Mouse (Mus musculus) left cerebral cortex, adult 8-10 months (tissue): ENCODE measurements around the gene Prss42. TPM values are rescaled to one million over a fixed set of nuclear protein-coding genes. Genes with fewer than 3 reads are reported as not detected.

ENCODE experiments used
- DNase-seq, 2 experiments: peaks; one replicate each; pipeline ENCODE4 v3.0.0; 2022; ENCODE audit warnings: low spot score in 2 of 2
- total RNA-seq, 4 experiments: library from RNA; stranded (reverse); gene quantifications; 2 replicates each; pipeline ENCODE4 v1.2.4; 2022

Prss42 gene
- total RNA-seq: not detected

DNA sequence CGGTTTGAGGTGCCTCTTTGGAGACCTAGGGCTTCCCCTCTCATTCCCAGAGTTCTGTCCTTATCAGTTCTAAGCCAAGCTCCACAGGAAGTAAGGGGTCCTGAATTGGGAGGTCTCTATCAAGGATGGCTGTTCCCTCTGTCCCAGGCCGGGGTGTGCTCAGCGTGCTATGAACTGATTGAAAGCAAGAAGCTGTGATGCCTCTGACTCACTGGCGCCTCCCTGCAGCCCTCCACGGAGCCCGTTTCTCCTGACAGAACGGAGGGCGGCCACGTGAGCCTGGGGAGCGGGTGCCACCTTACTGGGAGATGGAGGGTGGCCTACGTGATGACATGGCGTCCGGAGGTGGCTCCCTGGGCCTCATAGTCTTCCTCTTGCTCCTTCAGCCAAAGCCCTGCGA lies at the start of gene Prss42:
Gene Prss42 (plus strand): TSS at position 301 of the 400 bp plus-strand sequence.
- DNase-seq: no peak

DNA sequence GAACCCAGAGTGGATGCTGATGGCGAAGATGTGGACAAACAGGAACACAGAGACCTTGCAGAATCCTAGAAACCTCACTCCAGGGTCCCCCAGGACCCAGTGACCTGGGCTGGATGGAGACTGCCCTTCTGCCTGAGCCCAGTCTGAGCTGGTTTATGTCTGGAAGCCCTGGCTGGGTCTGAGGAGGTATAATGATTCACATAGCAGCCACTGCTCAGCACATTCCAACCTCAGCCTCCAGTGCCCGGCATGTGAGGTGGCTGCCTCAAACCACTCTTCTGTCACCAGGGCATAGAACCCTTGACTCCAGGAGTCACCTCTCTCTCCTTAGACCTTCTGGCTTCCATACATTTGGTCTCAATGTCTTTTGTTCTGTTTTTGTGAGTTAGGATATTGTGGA lies 49.5 kb upstream of the Prss42 start:
- DNase-seq: no peak

- no peak for DNase-seq
These were observed 47.4 kb upstream of the Prss42 start for GRCm38 (mm10) chr9:110750404-110751187.

DNA sequence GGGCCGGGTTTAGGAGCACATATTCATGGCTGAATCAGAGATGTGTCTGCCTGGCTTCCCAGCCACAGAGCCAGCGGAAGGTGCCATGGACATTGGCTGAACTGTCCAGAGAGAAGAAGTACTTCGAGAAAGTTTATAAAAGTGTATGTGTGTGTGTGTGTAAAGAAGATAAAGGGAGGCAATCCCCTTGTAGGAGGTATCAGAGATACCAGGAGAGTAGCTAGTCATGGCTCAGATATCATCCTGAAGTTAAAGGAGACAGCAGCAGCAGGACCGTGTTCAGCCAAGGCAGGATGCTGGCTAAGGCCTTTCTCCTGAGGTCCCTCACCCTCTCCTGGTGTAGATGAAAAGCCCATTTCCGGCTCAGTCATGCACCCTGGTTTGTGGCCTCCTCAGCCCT lies 46.6 kb upstream of the Prss42 start:
- no peak for DNase-seq

- DNase-seq: no peak
These were observed 45.0 kb upstream of the Prss42 start for GRCm38 (mm10) chr9:110752917-110753435.

- no peak for DNase-seq
These were observed 44.2 kb upstream of the Prss42 start for GRCm38 (mm10) chr9:110753773-110754172.

DNA sequence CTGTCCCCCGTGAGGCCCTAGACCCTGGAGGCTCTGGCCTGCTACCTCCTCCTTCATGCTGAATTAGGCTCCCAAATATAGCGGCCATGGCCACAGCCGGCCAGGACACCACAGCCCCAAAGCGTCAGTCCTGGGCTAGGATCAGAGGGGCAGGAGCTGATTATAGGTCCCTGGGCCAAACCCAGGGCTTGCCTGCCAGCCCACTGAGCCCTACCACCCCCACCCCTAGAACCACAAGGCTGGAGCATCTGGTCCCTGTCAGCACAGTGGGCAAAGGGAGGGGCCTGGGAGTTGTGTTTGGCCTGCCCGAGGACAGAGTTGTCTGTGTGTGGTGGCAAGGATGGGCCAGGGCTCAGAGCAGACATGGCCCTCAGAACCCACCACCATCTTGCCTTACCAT lies 40.1 kb upstream of the Prss42 start:
- no peak for DNase-seq

GRCm38 (mm10) chr9:110758605-110759004 lies 39.4 kb upstream of the Prss42 start:
- DNase-seq: peak in 1 of 2 experiments; percentile 29

DNA sequence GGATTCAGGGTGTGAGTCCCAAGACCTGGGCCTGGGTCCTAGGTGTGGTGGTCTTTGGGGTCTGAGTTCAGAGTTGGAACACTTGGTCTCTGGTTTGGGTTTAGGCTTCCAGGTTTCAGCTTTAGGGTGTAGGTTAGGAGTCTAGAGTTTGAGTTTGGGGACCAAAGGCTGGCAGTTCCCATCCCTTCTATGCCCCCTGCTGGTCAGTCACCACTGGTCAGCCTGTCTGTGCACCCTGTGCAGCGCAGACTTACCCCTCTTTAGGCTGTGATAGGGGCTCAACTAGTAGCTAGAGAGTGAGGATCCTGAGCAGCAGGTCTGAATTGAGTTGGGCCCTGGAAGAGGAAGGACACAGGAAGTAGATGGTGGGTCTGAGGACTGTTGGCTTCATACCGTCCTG lies 38.7 kb upstream of the Prss42 start:
- no peak for DNase-seq

DNA sequence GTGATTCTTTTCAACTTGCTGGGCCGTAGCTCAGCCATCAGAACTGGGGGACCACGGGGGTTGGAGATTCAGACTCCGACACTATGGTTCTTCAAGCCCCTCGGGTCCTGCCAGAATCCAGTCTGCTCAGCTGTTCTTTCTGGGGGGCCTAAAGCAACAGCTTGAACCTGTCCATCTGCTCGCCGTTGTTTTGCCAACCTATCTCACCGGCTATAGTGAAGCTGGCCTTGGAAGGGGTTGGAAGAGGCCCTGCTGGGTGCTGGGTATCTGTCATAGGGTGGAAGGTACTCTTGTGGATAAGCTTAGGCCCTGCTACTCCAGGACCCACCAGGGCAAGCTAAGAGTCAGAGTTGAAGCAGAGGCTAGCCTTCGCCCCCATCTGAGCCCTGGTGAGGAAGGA lies 37.1 kb upstream of the Prss42 start:
- no peak for DNase-seq

DNA sequence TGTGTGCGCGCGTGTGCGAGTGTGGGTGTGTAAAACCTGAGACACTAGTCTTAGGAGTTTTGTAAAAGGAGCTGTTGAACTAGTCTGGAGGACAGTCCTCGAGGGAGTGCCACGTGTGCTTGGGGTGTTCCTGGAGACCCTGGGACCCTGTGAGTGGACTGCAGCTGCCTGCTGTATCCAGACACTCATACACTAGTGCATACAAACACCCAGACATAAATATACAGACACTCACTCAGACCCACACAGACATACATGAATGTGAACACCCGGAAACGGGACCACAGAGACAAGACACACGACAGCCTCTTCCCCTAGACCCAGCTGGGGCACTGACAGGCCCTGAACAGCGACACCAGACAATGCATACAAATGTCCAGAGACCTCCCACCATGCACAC lies 35.2 kb upstream of the Prss42 start:
- DNase-seq: no peak

- DNase-seq: no peak
These were observed 34.6 kb upstream of the Prss42 start for GRCm38 (mm10) chr9:110763405-110763804.

DNA sequence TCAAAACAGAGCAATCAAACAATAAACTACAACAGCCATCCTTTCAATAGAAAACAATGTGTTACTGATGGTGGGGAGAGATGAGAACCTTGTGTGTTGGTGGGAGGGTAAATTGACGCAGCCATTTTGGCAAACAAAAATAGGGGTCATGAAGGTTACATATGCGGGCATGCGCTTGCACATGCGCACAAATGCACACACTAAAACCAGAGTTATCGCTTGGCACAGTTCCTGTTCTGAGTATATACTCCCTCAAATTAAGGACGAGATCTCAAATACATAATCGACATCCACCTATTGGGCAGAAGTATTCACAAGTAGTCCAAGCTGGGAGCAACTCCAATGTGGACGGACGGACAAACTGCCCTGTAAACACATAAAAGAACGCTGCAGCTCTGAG lies 25.6 kb upstream of the Prss42 start:
- DNase-seq: no peak

GRCm38 (mm10) chr9:110774403-110775268 lies 23.3 kb upstream of the Prss42 start:
- DNase-seq: no peak

GRCm38 (mm10) chr9:110775269-110776022 lies 22.5 kb upstream of the Prss42 start:
- DNase-seq: no peak

GRCm38 (mm10) chr9:110778100-110778499 lies 19.9 kb upstream of the Prss42 start:
- DNase-seq: no peak

GRCm38 (mm10) chr9:110778559-110778958 lies 19.4 kb upstream of the Prss42 start:
- no peak for DNase-seq

DNA sequence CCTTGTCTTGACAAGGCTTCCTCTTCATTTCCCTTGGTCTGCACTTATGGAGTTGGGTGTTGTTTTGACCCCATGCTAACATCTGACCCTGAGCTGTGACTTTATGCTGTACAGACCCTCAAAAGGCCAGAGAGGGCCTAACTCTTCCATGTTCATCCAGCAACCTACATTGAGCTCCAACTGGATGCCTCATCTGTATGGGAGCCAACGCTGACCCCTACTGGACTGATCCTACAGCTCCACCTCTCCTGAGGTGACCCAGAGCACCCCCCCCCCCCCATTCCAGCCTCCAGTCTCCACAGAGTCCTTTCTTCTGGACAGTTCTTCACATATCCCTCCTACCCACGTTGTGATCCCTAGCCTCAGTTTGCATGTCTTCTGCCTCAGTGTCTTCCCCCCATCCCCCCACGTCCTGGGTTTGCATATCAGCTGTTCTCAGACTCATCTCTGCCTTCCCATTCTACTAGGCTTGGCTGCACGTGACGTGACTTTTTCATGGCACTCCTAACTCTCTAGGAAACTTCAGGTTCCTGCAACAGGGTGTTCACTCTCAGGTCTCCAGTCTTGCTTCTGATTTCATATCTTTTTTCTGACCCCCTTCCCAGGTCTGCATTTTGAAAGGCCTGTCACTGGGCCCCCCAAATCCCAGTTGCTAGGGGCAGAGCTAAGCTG lies 18.6 kb upstream of the Prss42 start:
- DNase-seq: no peak

GRCm38 (mm10) chr9:110781256-110781721 lies 16.7 kb upstream of the Prss42 start:
- DNase-seq: peak; percentile 86 to 89

GRCm38 (mm10) chr9:110781731-110782130 lies 16.2 kb upstream of the Prss42 start:
- peak; percentile 64 to 76 for DNase-seq

DNA sequence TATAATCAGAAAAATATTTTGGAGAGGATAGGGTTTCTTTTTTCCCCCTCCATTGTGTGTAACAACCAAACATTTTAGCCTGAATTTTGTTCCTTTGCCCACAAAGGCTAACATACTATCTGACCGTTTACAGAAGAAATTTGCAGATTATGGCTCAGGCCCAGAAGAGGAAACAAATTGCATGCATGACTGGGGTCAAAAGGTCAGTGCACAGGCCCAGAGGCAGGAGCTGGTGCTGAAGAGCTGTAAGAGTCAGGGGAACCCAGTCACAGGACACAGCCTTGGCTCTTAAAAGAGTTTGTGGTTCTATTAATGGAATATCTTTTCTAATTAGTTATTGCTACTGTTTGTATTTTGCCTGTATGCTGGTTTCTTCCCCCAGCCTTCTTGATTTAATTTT lies 14.4 kb upstream of the Prss42 start:
- no peak for DNase-seq
